Mouse (Mus musculus): ENCODE results near the gene Rnf144b. TPM values are rescaled to one million over a fixed set of nuclear protein-coding genes. Genes with fewer than 3 reads are reported as not detected.

The Rnf144b gene
- total and polyA plus RNA-seq, 3 experiments, result 8.0 to 31.0 (median 18.1) TPM

DNA sequence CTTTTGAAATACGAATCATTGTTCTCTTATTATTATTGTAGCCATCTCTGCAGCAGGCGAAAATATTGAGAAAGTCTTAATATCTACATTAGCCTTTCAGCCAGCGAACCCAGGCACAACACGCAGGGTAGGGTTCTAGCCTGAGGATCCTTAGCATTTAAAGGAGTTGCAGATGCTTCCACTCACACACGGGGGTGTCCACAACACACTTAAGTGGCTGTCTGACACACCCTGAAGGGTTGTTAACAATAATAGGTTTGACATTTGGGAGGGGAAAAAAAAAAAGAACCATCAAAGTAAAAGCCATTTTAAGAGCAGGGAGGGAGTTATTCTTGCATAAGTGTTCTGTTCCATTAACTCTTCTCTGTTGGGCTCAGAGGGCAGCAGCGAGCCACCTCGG lies 23.9 kb downstream of the Rnf144b start:
- Histone ChIP-seq H3K27me3 (ENCODE audit: control insufficient read depth, insufficient read depth, low read length) (no peaks in the 10 kb centered on the region), H3K79me2 (replicated peaks; ENCODE audit: control insufficient read depth, insufficient read depth, low read length) (no peaks in the 10 kb centered on the region), H3K27ac (no peak overlapping the region), H3K9ac (ENCODE audit: low read depth, low read length) (no peak overlapping the region), H3K4me1 (ENCODE audit: control insufficient read depth, insufficient read depth, low read length) (no peaks in the 10 kb centered on the region), H3K36me3 (ENCODE audit: control insufficient read depth, insufficient read depth, low read length) (no peaks in the 10 kb centered on the region), H3K4me3 (no peak overlapping the region)
- intact Hi-C loops (cut with DNase I), result no loop called here
- WGBS, result 50% methylated on average over 7 of the region's 7 CpGs
- DNase-seq, result no peak
- no peak for TF ChIP-seq POLR2A (IDR thresholded peaks at IDR 0.05; ENCODE audit: insufficient read depth, low read depth, low read length)
- no peak for TF ChIP-seq EP300 (IDR thresholded peaks at IDR 0.05; ENCODE audit: insufficient read depth, low read depth, low read length)
- TF ChIP-seq CTCF (IDR thresholded peaks at IDR 0.05), result no peak

DNA sequence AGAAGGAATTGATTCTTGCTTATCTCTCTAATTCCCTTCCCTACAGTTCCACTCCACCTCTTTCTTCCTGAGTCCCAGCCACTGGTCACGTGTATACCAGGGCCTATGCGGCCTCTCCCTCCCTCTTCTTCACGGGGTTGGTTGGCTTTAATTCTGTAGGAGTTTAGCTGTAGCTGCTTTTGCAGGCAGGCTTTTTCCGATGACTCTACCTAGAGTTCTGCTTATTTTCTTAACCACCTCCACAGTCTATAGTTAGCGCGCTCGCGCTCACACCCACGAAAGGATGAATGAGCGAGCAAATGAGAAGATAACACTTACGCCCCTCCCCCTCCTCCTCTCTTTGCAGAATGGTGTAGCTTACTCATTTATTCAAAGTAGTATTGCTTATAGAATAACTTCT lies 26.1 kb downstream of the Rnf144b start:
- H3K4me1 ChIP-seq (ENCODE audit: control insufficient read depth, insufficient read depth, low read length), result no peaks in the 10 kb centered on the region
- H3K79me2 ChIP-seq (replicated peaks; ENCODE audit: control insufficient read depth, insufficient read depth, low read length), result no peaks in the 10 kb centered on the region
- H3K27ac ChIP-seq, result peak overlapping the region; percentile 48; the same call in 1 of the 2 replicates
- intact Hi-C loops (cut with DNase I), result no loop called here
- no peaks in the 10 kb centered on the region for H3K27me3 ChIP-seq (ENCODE audit: control insufficient read depth, insufficient read depth, low read length)
- 28% methylated on average over 11 of the region's 11 CpGs for WGBS
- H3K36me3 ChIP-seq (ENCODE audit: control insufficient read depth, insufficient read depth, low read length), result no peaks in the 10 kb centered on the region
- no peak for TF ChIP-seq CTCF (IDR thresholded peaks at IDR 0.05)
- DNase-seq, result peak in 1 of 2 experiments; percentile 13
- peak overlapping the region; percentile 15 for H3K4me3 ChIP-seq
- peak overlapping the region; percentile 1; the same call in 1 of the 2 replicates for H3K9ac ChIP-seq (ENCODE audit: low read depth, low read length)

GRCm38 (mm10) chr13:47149993-47150392 lies 27.5 kb downstream of the Rnf144b start:
- no peak overlapping the region for H3K27ac ChIP-seq
- no peak for TF ChIP-seq CTCF (IDR thresholded peaks at IDR 0.05)
- TF ChIP-seq POLR2A (IDR thresholded peaks at IDR 0.05; ENCODE audit: insufficient read depth, low read depth, low read length), result no peak
- TF ChIP-seq EP300 (IDR thresholded peaks at IDR 0.05; ENCODE audit: insufficient read depth, low read depth, low read length), result no peak
- 93% methylated on average over 10 of the region's 10 CpGs for WGBS
- DNase-seq, result no peak
- H3K27me3 ChIP-seq (ENCODE audit: control insufficient read depth, insufficient read depth, low read length), result no peaks in the 10 kb centered on the region
- no peaks in the 10 kb centered on the region for H3K79me2 ChIP-seq (replicated peaks; ENCODE audit: control insufficient read depth, insufficient read depth, low read length)
- H3K4me3 ChIP-seq, result no peak overlapping the region
- H3K9ac ChIP-seq (ENCODE audit: low read depth, low read length), result no peak overlapping the region
- no peaks in the 10 kb centered on the region for H3K36me3 ChIP-seq (ENCODE audit: control insufficient read depth, insufficient read depth, low read length)
- intact Hi-C loops (cut with DNase I), result loop anchor here (2.0 to 10.0 kb wide), 3 partner anchors 37 to 75 kb away; partner anchors contain the start of gene Dek
- peaks cover 2% of the 10 kb centered on the region; the same call in 1 of the 2 replicates for H3K4me1 ChIP-seq (ENCODE audit: control insufficient read depth, insufficient read depth, low read length)

DNA sequence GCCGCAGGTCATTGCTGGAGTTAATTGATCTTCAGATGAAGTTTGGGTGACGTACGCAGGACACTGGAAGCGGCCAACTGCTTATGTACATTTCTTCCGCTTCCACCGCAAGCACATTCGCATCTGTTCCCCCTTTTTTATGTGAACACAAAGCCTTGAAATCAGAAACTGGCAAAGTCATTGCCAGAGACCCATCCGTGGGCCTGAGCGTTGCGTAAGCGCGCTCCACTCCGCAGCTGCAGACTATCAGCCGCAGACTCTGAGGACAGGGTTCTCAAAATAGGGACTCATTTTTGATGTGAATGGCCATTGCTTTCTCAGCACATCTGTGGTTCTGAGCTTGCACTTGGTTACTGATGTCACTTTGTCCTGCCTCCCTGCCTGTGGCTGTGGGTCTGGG lies 28.6 kb downstream of the Rnf144b start:
- intact Hi-C loops (cut with DNase I), result loop anchor here (2.0 to 10.0 kb wide), 3 partner anchors 36 to 74 kb away; partner anchors contain the start of gene Dek

DNA sequence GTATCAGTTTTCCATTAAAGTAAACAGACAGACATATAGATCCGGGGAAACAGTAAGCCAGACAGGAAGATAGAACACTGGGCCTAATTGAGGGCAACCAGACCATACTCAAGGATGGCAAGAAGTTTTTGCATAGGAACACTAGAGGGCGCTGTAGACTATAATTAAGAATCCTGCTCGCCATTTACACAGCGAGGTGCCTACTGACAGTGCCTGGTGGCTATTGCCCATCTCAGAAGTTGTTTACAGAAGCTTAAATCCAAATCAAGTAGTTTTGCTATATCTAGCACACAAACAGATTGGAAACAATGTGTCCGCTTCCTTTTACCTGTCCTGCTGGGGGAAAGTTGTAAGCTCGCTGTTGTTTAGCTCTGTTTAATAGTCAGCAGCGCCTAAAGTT lies 29.9 kb downstream of the Rnf144b start:
- Histone ChIP-seq H3K27ac (no peak overlapping the region), H3K27me3 (ENCODE audit: control insufficient read depth, insufficient read depth, low read length) (no peaks in the 10 kb centered on the region), H3K79me2 (replicated peaks; ENCODE audit: control insufficient read depth, insufficient read depth, low read length) (no peaks in the 10 kb centered on the region), H3K4me3 (no peak overlapping the region), H3K9ac (ENCODE audit: low read depth, low read length) (no peak overlapping the region), H3K36me3 (ENCODE audit: control insufficient read depth, insufficient read depth, low read length) (no peaks in the 10 kb centered on the region), H3K4me1 (ENCODE audit: control insufficient read depth, insufficient read depth, low read length) (peaks cover 2% of the 10 kb centered on the region; the same call in 1 of the 2 replicates)
- TF ChIP-seq POLR2A (IDR thresholded peaks at IDR 0.05; ENCODE audit: insufficient read depth, low read depth, low read length), result no peak
- peak; percentile 74 for TF ChIP-seq EP300 (IDR thresholded peaks at IDR 0.05; ENCODE audit: insufficient read depth, low read depth, low read length)
- TF ChIP-seq CTCF (IDR thresholded peaks at IDR 0.05), result peak; percentile 86
- intact Hi-C loops (cut with DNase I), result loop anchor here (1.0 to 10.0 kb wide), 3 partner anchors 35 to 136 kb away; no protein-coding TSS in a partner anchor
- 38% methylated on average over 7 of the region's 7 CpGs for WGBS
- peak in 1 of 2 experiments; percentile 14 for DNase-seq

More for the DNA sequence above, 28.6 kb downstream of the Rnf144b start:
- H3K4me1 ChIP-seq (ENCODE audit: control insufficient read depth, insufficient read depth, low read length), result peaks cover 2% of the 10 kb centered on the region; the same call in 1 of the 2 replicates
- 92% methylated on average over 14 of the region's 14 CpGs for WGBS
- no peak overlapping the region for H3K9ac ChIP-seq (ENCODE audit: low read depth, low read length)
- TF ChIP-seq EP300 (IDR thresholded peaks at IDR 0.05; ENCODE audit: insufficient read depth, low read depth, low read length) (no peak), CTCF (IDR thresholded peaks at IDR 0.05) (no peak), POLR2A (IDR thresholded peaks at IDR 0.05; ENCODE audit: insufficient read depth, low read depth, low read length) (no peak)
- no peaks in the 10 kb centered on the region for H3K27me3 ChIP-seq (ENCODE audit: control insufficient read depth, insufficient read depth, low read length)
- no peak overlapping the region for H3K27ac ChIP-seq
- DNase-seq, result peak in 1 of 2 experiments; percentile 52
- H3K36me3 ChIP-seq (ENCODE audit: control insufficient read depth, insufficient read depth, low read length), result no peaks in the 10 kb centered on the region
- H3K4me3 ChIP-seq, result no peak overlapping the region
- no peaks in the 10 kb centered on the region for H3K79me2 ChIP-seq (replicated peaks; ENCODE audit: control insufficient read depth, insufficient read depth, low read length)

- H3K4me1 ChIP-seq (ENCODE audit: control insufficient read depth, insufficient read depth, low read length), result peaks cover 2% of the 10 kb centered on the region; the same call in 1 of the 2 replicates
- H3K9ac ChIP-seq (ENCODE audit: low read depth, low read length), result no peak overlapping the region
- no peaks in the 10 kb centered on the region for H3K79me2 ChIP-seq (replicated peaks; ENCODE audit: control insufficient read depth, insufficient read depth, low read length)
- no peak overlapping the region for H3K4me3 ChIP-seq
- 73% methylated on average over 5 of the region's 5 CpGs for WGBS
- intact Hi-C loops (cut with DNase I), result loop anchor here (5.0 to 10.0 kb wide), 2 partner anchors 34 to 72 kb away; no protein-coding TSS in a partner anchor
- no peak for DNase-seq
- H3K27me3 ChIP-seq (ENCODE audit: control insufficient read depth, insufficient read depth, low read length), result no peaks in the 10 kb centered on the region
- no peak for TF ChIP-seq POLR2A (IDR thresholded peaks at IDR 0.05; ENCODE audit: insufficient read depth, low read depth, low read length)
- TF ChIP-seq CTCF (IDR thresholded peaks at IDR 0.05), result no peak
- TF ChIP-seq EP300 (IDR thresholded peaks at IDR 0.05; ENCODE audit: insufficient read depth, low read depth, low read length), result no peak
- H3K27ac ChIP-seq, result no peak overlapping the region
- H3K36me3 ChIP-seq (ENCODE audit: control insufficient read depth, insufficient read depth, low read length), result no peaks in the 10 kb centered on the region
Observed at GRCm38 (mm10) chr13:47153206-47153605, 30.8 kb downstream of the Rnf144b start.

Measured in heart, adult 2 months (tissue).